Mouse (Mus musculus) brain, embryonic 14.5 days (tissue): ENCODE measurements at regions not wholly inside any gene's neighbourhood (a gene's known extent, or its start where the extent isn't known, plus 50 kb on each side); places are given as distances from the start of the nearest gene placed in this dataset.

Experiments
- CTCF ChIP-seq: fragments of 200-500 bp; IDR thresholded peaks from 2 replicates; pipeline ENCODE4 v1.5.1; 2012; ENCODE audit warnings: inconsistent platforms, mild to moderate bottlenecking, moderate library complexity, borderline replicate concordance; ENCODE audit not compliant: insufficient read depth, insufficient read length; ENCODE audit errors: extremely low read depth
- POLR2A ChIP-seq: fragments of 200-500 bp; IDR thresholded peaks from 2 replicates; pipeline ENCODE4 v1.6.1; 2012; ENCODE audit warnings: mild to moderate bottlenecking, inconsistent platforms, borderline replicate concordance; ENCODE audit not compliant: poor library complexity, insufficient read depth, insufficient read length, severe bottlenecking; ENCODE audit errors: extremely low read depth

- TF ChIP-seq CTCF = no peak
- no peak for TF ChIP-seq POLR2A
Measured at GRCm38 (mm10) chr1:52342127-52342526, 109.1 kb upstream of the Gls start.
